21 mouse cellular contexts compared by ENCODE assay signal in genomic region chr9:74985173-74985715, GRCm38 (mm10). TPM values are rescaled to one million over a fixed set of nuclear protein-coding genes. Genes with fewer than 3 reads are reported as not detected.
DNase-seq lines count a peak whose midpoint lies in the region; ATAC-seq and TF ChIP-seq lines count a peak whose summit lies in the region.
"Had no signal": no experiment of that assay in that cellular context is flagged by ENCODE, and none has a peak within 500 bp of the region (broad histone marks: within the 10 kb centered on the region; RNA-seq: fewer than 3 reads in every experiment).

No protein-coding gene starts in this region.

- H3K4me3 ChIP-seq in heart, embryonic 11.5 days (ENCODE audit: low read depth, low read length): no peak overlapping the region
- no peak overlapping the region for H3K4me3 ChIP-seq in layer of hippocampus, adult 2 months
- H3K4me3 ChIP-seq: heart, embryonic 10.5 days; kidney, embryonic 15.5 days; limb, embryonic 12.5 days; liver, embryonic 13.5 days; lung, embryonic 15.5 days; neural tube, embryonic 13.5 days had no signal

- WGBS in heart, embryonic 11.5 days (ENCODE audit: insufficient replicate concordance): 84% methylated on average over 14 of the region's 14 CpGs

- no peak for TF ChIP-seq CTCF in layer of hippocampus, adult 2 months (conservative IDR thresholded peaks at IDR 0.05)

- no peaks in the 10 kb centered on the region for H3K9me3 ChIP-seq in heart, embryonic 11.5 days (replicated peaks; ENCODE audit: control insufficient read depth, low read length)
- H3K9me3 ChIP-seq: G1E; heart, embryonic 10.5 days; kidney, embryonic 15.5 days; limb, embryonic 12.5 days; liver, embryonic 13.5 days; lung, embryonic 15.5 days; neural tube, embryonic 13.5 days had no signal

- no peak overlapping the region for H3K9ac ChIP-seq in heart, embryonic 11.5 days (ENCODE audit: low read depth, low read length)
- H3K9ac ChIP-seq: hindbrain, embryonic 14.5 days; kidney, embryonic 15.5 days; limb, embryonic 12.5 days; liver, embryonic 13.5 days; lung, embryonic 15.5 days; neural tube, embryonic 13.5 days had no signal

- no peaks in the 10 kb centered on the region for H3K27me3 ChIP-seq in heart, embryonic 11.5 days (ENCODE audit: control insufficient read depth, insufficient read depth, low read length)
- H3K27me3 ChIP-seq: kidney, embryonic 15.5 days; limb, embryonic 12.5 days; liver, embryonic 13.5 days; lung, embryonic 15.5 days; neural tube, embryonic 13.5 days had no signal

- no peak for ATAC-seq in heart, embryonic 11.5 days (replicated peaks; ENCODE audit: insufficient number of reproducible peaks, low FRiP score, low TSS enrichment)
- peak; percentile 61 for ATAC-seq in inflammation-experienced regulatory T-cells, adult 6 months
- ATAC-seq: intestine, embryonic 16.5 days had no signal

- H3K27ac ChIP-seq in heart, embryonic 11.5 days (ENCODE audit: low read depth, low read length): no peak overlapping the region
- no peak overlapping the region for H3K27ac ChIP-seq in layer of hippocampus, adult 2 months
- H3K27ac ChIP-seq: heart, embryonic 10.5 days; hindbrain, embryonic 14.5 days; kidney, embryonic 15.5 days; limb, embryonic 12.5 days; liver, embryonic 13.5 days; lung, embryonic 15.5 days; neural tube, embryonic 13.5 days had no signal

- peak; percentile 90 for DNase-seq in heart, adult 11 months
- DNase-seq in CD4-positive, CD25-positive, alpha-beta regulatory T cell, adult 2 months (ENCODE audit: low read depth, low spot score): peak; percentile 17
- peak; percentile 24 for DNase-seq in thymus, postnatal 14 days
- no peak for DNase-seq in left cerebral cortex, postnatal 14 days (ENCODE audit: low spot score in 2 of 2)
- no peak for DNase-seq in layer of hippocampus, adult 2 months (ENCODE audit: low spot score in 2 of 2)
- no peak for DNase-seq in heart, postnatal 36 days
- DNase-seq: cerebellum, adult 11 months; gastrocnemius, postnatal 25 days; heart, postnatal 14 days; liver, embryonic 13.5 days; right cerebral cortex, postnatal 4 days had no signal

- H3K4me1 ChIP-seq in heart, embryonic 11.5 days (ENCODE audit: control insufficient read depth, insufficient read depth, low read length): peaks cover 3% of the 10 kb centered on the region
- H3K4me1 ChIP-seq: liver, embryonic 13.5 days; lung, embryonic 15.5 days had no signal

- H3K4me2 ChIP-seq in heart, embryonic 11.5 days: no peak overlapping the region
- H3K4me2 ChIP-seq: hindbrain, embryonic 14.5 days; kidney, embryonic 15.5 days; limb, embryonic 12.5 days; liver, embryonic 13.5 days; lung, embryonic 15.5 days; neural tube, embryonic 13.5 days had no signal

- intact Hi-C loops in left cerebral cortex, postnatal 14 days (cut with DNase I): no loop called here
- intact Hi-C loops in heart, postnatal 36 days (cut with DNase I): no loop called here

- no peaks in the 10 kb centered on the region for H3K36me3 ChIP-seq in heart, embryonic 11.5 days (ENCODE audit: control insufficient read depth, insufficient read depth, low read length)
- H3K36me3 ChIP-seq: G1E; heart, embryonic 10.5 days; kidney, embryonic 15.5 days; limb, embryonic 12.5 days; liver, embryonic 13.5 days; lung, embryonic 15.5 days had no signal

RNA-seq across cellular contexts. Expression of gene Fam214a, which starts 32.6 kb away (rescaled TPM):
- polyA plus RNA-seq in heart, embryonic 11.5 days (2014; fragmentation: Nextera tagmentation; extraction: Ambion mirVana): 9.7 and 9.9 TPM in 2 replicates
- polyA plus RNA-seq in inflammation-experienced regulatory T-cells, adult 6 months (2017; shearing (Covaris generic)): 10 to 100 TPM; 23.1 to 26.4 (median 23.5) TPM
- 10 to 100 TPM; 34.2 to 37.3 TPM for total RNA-seq in left cerebral cortex, postnatal 14 days (2021)
- 10 to 100 TPM; 47.5 to 52.1 TPM for total RNA-seq in layer of hippocampus, adult 2 months (2021)
- total RNA-seq in heart, postnatal 36 days (2021): 10 to 100 TPM; 37.3 to 39.8 TPM

RNA-seq across cellular contexts. Expression of gene Arpp19, which starts 52.2 kb away (rescaled TPM):
- polyA plus RNA-seq in heart, embryonic 11.5 days (2014; fragmentation: Nextera tagmentation; extraction: Ambion mirVana): 262 and 278 TPM in 2 replicates
- polyA plus RNA-seq in inflammation-experienced regulatory T-cells, adult 6 months (2017; shearing (Covaris generic)): 100 to 1,000 TPM; 284 to 467 (median 368) TPM
- total RNA-seq in left cerebral cortex, postnatal 14 days (2021): 100 to 1,000 TPM; 280 to 339 TPM
- total RNA-seq in layer of hippocampus, adult 2 months (2021): 100 to 1,000 TPM; 163 to 170 TPM
- 100 to 1,000 TPM; 169 to 182 TPM for total RNA-seq in heart, postnatal 36 days (2021)

Comparison
In these comparisons a context has a peak if more than half of its experiments do, and no peak if none do; other contexts are left out.
1. DNase-seq: peak in heart, adult 11 months (single experiment), CD4-positive, CD25-positive, alpha-beta regulatory T cell, adult 2 months (single experiment) and thymus, postnatal 14 days (single experiment); none in left cerebral cortex, postnatal 14 days (0 of 2), layer of hippocampus, adult 2 months (0 of 2) and heart, postnatal 36 days (0 of 2).